Mouse (Mus musculus): ENCODE data around the gene Trim56. TPM values are rescaled to one million over a fixed set of nuclear protein-coding genes. Genes with fewer than 3 reads are reported as not detected.

Trim56 gene
- polyA plus RNA-seq, 1 experiment from 2014 or later: 7.0 TPM

- 59% methylated on average over 9 of the region's 9 CpGs for WGBS
These were observed 22.3 kb downstream of the Trim56 start for GRCm38 (mm10) chr5:137093720-137094119.

GRCm38 (mm10) chr5:137091560-137091959 is 24.4 kb downstream of the Trim56 start:
- WGBS: 62% methylated on average over 6 of the region's 6 CpGs

More at GRCm38 (mm10) chr5:137093720-137094119, 22.3 kb downstream of the Trim56 start:
- Histone ChIP-seq H3K4me3 (no peak overlapping the region), H3K4me1 (replicated peaks) (peaks cover 4% of the 10 kb centered on the region), H3K27ac (ENCODE audit: poor library complexity, severe bottlenecking) (no peak overlapping the region), H3K27me3 (replicated peaks) (no peaks in the 10 kb centered on the region), H3K9ac (no peak overlapping the region), H3K4me2 (no peak overlapping the region), H3K36me3 (no peaks in the 10 kb centered on the region), H3K9me3 (replicated peaks) (no peaks in the 10 kb centered on the region)
- ATAC-seq (ENCODE audit: insufficient number of reproducible peaks, low FRiP score): no peak

DNA sequence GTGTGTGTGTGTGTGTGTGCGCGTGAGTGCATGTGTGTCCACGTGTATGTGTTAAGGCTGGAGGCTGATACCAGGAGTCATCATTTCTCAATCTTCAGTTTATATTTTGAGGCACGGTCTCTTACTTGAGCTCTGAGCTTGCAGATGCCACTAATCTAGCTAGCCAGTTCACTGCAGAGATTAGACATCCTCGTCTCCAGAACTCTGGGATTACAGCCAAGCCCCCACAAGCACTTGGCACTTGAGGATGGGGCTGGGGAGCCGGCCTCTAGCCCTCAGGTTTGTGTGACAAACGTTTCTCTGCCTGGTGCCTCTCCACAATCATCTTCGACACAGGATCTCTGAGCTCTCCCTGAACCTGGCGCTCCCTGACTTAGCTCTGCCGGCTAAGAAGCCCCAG is 25.1 kb downstream of the Trim56 start:
- H3K9me3 ChIP-seq (replicated peaks): no peaks in the 10 kb centered on the region
- no peak for ATAC-seq (ENCODE audit: insufficient number of reproducible peaks, low FRiP score)
- peaks cover 4% of the 10 kb centered on the region for H3K4me1 ChIP-seq (replicated peaks)
- no peak overlapping the region for H3K27ac ChIP-seq (ENCODE audit: poor library complexity, severe bottlenecking)
- no peak overlapping the region for H3K4me2 ChIP-seq
- H3K36me3 ChIP-seq: no peaks in the 10 kb centered on the region
- no peaks in the 10 kb centered on the region for H3K27me3 ChIP-seq (replicated peaks)
- H3K9ac ChIP-seq: no peak overlapping the region
- no peak overlapping the region for H3K4me3 ChIP-seq
- 62% methylated on average over 10 of the region's 10 CpGs for WGBS

More at GRCm38 (mm10) chr5:137091560-137091959, 24.4 kb downstream of the Trim56 start:
- H3K36me3 ChIP-seq: no peaks in the 10 kb centered on the region
- no peaks in the 10 kb centered on the region for H3K9me3 ChIP-seq (replicated peaks)
- no peak overlapping the region for H3K9ac ChIP-seq
- ATAC-seq (ENCODE audit: insufficient number of reproducible peaks, low FRiP score): no peak
- H3K4me1 ChIP-seq (replicated peaks): peaks cover 4% of the 10 kb centered on the region
- H3K4me2 ChIP-seq: no peak overlapping the region
- H3K4me3 ChIP-seq: no peak overlapping the region
- H3K27ac ChIP-seq (ENCODE audit: poor library complexity, severe bottlenecking): no peak overlapping the region
- no peaks in the 10 kb centered on the region for H3K27me3 ChIP-seq (replicated peaks)

DNA sequence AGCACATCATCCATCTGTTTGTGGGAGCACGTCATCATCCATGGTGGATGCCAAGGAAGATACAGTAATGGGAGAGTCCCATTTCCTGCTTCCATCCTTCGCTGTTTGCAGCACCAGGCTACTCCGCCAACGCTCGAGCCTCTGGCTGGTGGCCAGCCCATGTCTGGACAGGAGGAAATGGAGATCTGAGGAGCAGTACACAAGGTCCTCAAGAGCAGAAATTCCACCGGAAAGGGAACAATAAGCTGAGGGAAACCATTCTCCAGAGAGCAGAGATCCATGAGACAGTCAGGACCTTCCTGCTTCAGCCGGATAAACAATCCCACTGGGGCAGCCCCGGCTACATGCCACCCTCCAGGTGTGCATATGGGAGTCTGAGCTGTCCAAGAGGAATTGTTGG is 28.6 kb downstream of the Trim56 start:
- H3K4me2 ChIP-seq: no peak overlapping the region
- H3K27ac ChIP-seq (ENCODE audit: poor library complexity, severe bottlenecking): 0 out of 2 replicates have a peak overlapping the region, but pooled peaks have one; percentile 44
- no peak for ATAC-seq (ENCODE audit: insufficient number of reproducible peaks, low FRiP score)
- H3K4me1 ChIP-seq (replicated peaks): no peaks in the 10 kb centered on the region; the same call in 1 of the 2 replicates
- WGBS: 70% methylated on average over 8 of the region's 8 CpGs
- no peaks in the 10 kb centered on the region for H3K36me3 ChIP-seq
- H3K4me3 ChIP-seq: no peak overlapping the region
- H3K9ac ChIP-seq: no peak overlapping the region
- H3K9me3 ChIP-seq (replicated peaks): no peaks in the 10 kb centered on the region
- no peaks in the 10 kb centered on the region for H3K27me3 ChIP-seq (replicated peaks)

DNA sequence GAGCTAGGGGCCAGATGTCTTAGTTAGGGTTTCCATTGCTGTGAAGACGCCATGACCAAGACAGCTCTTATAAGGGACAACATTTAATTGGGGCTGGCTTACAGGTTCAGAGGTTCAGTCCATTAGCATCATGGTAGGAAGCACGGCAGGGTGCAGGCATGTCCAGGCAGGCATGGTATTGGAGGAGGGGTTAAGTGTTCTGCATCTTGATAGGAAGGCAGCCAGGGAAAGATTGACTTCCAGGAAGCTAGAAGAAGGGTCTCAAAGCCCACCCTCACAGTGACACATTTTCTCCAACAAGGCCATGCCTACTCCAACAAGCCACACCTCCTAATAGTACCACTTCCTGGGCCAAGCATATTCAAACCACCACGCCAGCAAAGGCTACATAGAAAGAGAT is 30.3 kb downstream of the Trim56 start:
- no peak overlapping the region for H3K27ac ChIP-seq (ENCODE audit: poor library complexity, severe bottlenecking)

GRCm38 (mm10) chr5:137085021-137085420 is 31.0 kb downstream of the Trim56 start:
- peaks cover 2% of the 10 kb centered on the region; the same call in 1 of the 2 replicates for H3K4me1 ChIP-seq (replicated peaks)
- no peak for ATAC-seq (ENCODE audit: insufficient number of reproducible peaks, low FRiP score)
- no peaks in the 10 kb centered on the region for H3K9me3 ChIP-seq (replicated peaks)
- 65% methylated on average over 6 of the region's 6 CpGs for WGBS
- H3K9ac ChIP-seq: no peak overlapping the region
- H3K4me3 ChIP-seq: no peak overlapping the region
- H3K4me2 ChIP-seq: no peak overlapping the region
- no peak overlapping the region for H3K27ac ChIP-seq (ENCODE audit: poor library complexity, severe bottlenecking)
- H3K36me3 ChIP-seq: no peaks in the 10 kb centered on the region
- H3K27me3 ChIP-seq (replicated peaks): no peaks in the 10 kb centered on the region

More for the DNA sequence above, 30.3 kb downstream of the Trim56 start:
- H3K27me3 ChIP-seq (replicated peaks): no peaks in the 10 kb centered on the region
- no peaks in the 10 kb centered on the region; the same call in 1 of the 2 replicates for H3K4me1 ChIP-seq (replicated peaks)
- no peak overlapping the region for H3K4me3 ChIP-seq
- H3K4me2 ChIP-seq: no peak overlapping the region
- no peak for ATAC-seq (ENCODE audit: insufficient number of reproducible peaks, low FRiP score)
- no peaks in the 10 kb centered on the region for H3K36me3 ChIP-seq
- WGBS: 78% methylated on average over 3 of the region's 3 CpGs
- no peaks in the 10 kb centered on the region for H3K9me3 ChIP-seq (replicated peaks)
- no peak overlapping the region for H3K9ac ChIP-seq

DNA sequence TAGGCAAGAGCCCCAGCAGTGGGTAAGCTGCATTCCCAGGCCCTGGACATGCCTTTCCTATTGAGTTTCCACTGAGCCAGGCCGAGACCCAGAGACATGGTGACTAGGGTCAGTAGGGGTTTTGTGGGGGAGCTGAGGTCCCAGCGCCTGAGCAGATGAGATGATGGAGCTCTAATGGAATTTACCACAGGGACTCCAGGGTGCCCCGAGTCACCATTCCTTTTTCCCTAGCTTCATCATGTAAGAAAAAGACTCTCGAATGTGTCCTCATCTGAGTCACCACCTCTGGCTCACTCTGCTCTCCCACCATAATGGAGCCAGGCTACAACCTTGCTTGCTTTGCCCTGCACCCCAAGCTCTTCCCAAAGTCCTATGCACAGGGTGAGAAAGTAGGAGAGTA is 33.0 kb downstream of the Trim56 start:
- no peaks in the 10 kb centered on the region for H3K36me3 ChIP-seq
- WGBS: 80% methylated on average over 4 of the region's 4 CpGs
- H3K27ac ChIP-seq (ENCODE audit: poor library complexity, severe bottlenecking): no peak overlapping the region
- H3K4me1 ChIP-seq (replicated peaks): peaks cover 20% of the 10 kb centered on the region
- no peak overlapping the region for H3K4me2 ChIP-seq
- H3K27me3 ChIP-seq (replicated peaks): no peaks in the 10 kb centered on the region
- ATAC-seq (ENCODE audit: insufficient number of reproducible peaks, low FRiP score): no peak
- no peak overlapping the region for H3K9ac ChIP-seq
- H3K4me3 ChIP-seq: no peak overlapping the region
- no peaks in the 10 kb centered on the region for H3K9me3 ChIP-seq (replicated peaks)

- Histone ChIP-seq H3K4me3 (no peak overlapping the region), H3K36me3 (no peaks in the 10 kb centered on the region), H3K27me3 (replicated peaks) (no peaks in the 10 kb centered on the region), H3K9ac (no peak overlapping the region), H3K9me3 (replicated peaks) (no peaks in the 10 kb centered on the region), H3K4me2 (no peak overlapping the region), H3K27ac (ENCODE audit: poor library complexity, severe bottlenecking) (peak overlapping the region; percentile 81), H3K4me1 (replicated peaks) (peaks cover 51% of the 10 kb centered on the region)
- WGBS: 23% methylated on average over 5 of the region's 5 CpGs
- peak; percentile 37; the same call in 1 of the 2 replicates for ATAC-seq (ENCODE audit: insufficient number of reproducible peaks, low FRiP score)
These were observed 36.2 kb downstream of the Trim56 start for GRCm38 (mm10) chr5:137079849-137080248.

DNA sequence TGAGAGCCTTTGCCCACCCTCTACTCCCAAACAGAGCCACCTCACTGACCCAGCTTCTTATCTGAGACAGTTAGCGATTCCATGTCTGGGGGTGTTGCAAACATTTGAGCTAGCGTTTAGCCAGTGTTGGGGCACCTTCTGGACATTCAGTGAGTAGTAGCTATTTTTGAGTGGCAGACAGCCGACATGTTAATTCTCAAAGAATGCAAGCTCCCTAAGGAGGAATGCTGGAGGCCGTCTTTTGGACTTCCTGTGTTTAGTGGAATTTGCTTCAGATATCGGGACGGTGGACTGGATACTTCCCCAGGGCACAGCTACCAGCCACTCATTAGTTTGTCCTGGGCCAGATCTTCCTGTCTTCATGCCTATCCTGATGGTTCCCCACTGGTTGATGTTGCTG is 37.4 kb downstream of the Trim56 start:
- WGBS: 11% methylated on average over 6 of the region's 6 CpGs
- H3K4me2 ChIP-seq: no peak overlapping the region
- H3K4me1 ChIP-seq (replicated peaks): peaks cover 60% of the 10 kb centered on the region
- no peak overlapping the region for H3K9ac ChIP-seq
- no peaks in the 10 kb centered on the region for H3K36me3 ChIP-seq
- H3K27me3 ChIP-seq (replicated peaks): no peaks in the 10 kb centered on the region
- H3K4me3 ChIP-seq: no peak overlapping the region
- H3K27ac ChIP-seq (ENCODE audit: poor library complexity, severe bottlenecking): peak overlapping the region; percentile 81
- ATAC-seq (ENCODE audit: insufficient number of reproducible peaks, low FRiP score): no peak
- no peaks in the 10 kb centered on the region for H3K9me3 ChIP-seq (replicated peaks)

DNA sequence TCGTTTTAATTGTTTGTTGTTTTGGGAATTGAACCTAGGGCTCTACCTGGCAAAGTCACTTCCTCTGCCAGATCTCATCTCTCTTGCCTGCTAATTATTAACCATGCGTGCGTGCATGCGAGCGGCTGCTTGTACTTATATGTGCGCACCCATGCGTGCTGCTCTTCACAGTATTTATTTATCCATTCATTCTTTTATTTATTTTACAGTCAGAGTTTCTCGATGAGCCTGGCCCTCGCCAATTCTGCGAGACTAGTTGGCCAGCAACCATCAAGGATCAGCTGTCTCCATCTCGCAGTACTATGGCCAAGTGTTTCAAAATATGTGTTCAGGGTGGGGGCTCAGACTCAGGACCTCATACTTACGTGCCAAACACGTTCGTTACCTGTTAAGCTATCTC is 38.0 kb downstream of the Trim56 start:
- no peaks in the 10 kb centered on the region for H3K9me3 ChIP-seq (replicated peaks)
- no peak overlapping the region for H3K9ac ChIP-seq
- 86% methylated on average over 14 of the region's 14 CpGs for WGBS
- no peaks in the 10 kb centered on the region for H3K36me3 ChIP-seq
- H3K27ac ChIP-seq (ENCODE audit: poor library complexity, severe bottlenecking): peak overlapping the region; percentile 81
- ATAC-seq (ENCODE audit: insufficient number of reproducible peaks, low FRiP score): no peak
- peaks cover 60% of the 10 kb centered on the region for H3K4me1 ChIP-seq (replicated peaks)
- H3K4me3 ChIP-seq: no peak overlapping the region
- H3K4me2 ChIP-seq: no peak overlapping the region
- no peaks in the 10 kb centered on the region for H3K27me3 ChIP-seq (replicated peaks)

- 75% methylated on average over 7 of the region's 7 CpGs for WGBS
- no peak overlapping the region for H3K4me2 ChIP-seq
These were observed 38.8 kb downstream of the Trim56 start for GRCm38 (mm10) chr5:137077187-137077586.

More at GRCm38 (mm10) chr5:137077187-137077586, 38.8 kb downstream of the Trim56 start:
- Histone ChIP-seq H3K4me1 (replicated peaks) (peaks cover 67% of the 10 kb centered on the region), H3K9me3 (replicated peaks) (no peaks in the 10 kb centered on the region), H3K27me3 (replicated peaks) (no peaks in the 10 kb centered on the region), H3K27ac (ENCODE audit: poor library complexity, severe bottlenecking) (peak overlapping the region; percentile 94), H3K4me3 (no peak overlapping the region), H3K9ac (no peak overlapping the region), H3K36me3 (no peaks in the 10 kb centered on the region)
- ATAC-seq (ENCODE audit: insufficient number of reproducible peaks, low FRiP score): no peak

Data from heart, embryonic 12.5 days (tissue).